Comparison of ENCODE assay signal across 9 mouse cellular contexts in genomic region chr9:73045711-73046110, GRCm38 (mm10). TPM values are rescaled to one million over a fixed set of nuclear protein-coding genes. Genes with fewer than 3 reads are reported as not detected.
DNase-seq lines count a peak whose midpoint lies in the region; ATAC-seq lines count a peak whose summit lies in the region.
"Had no signal": no experiment of that assay in that cellular context is flagged by ENCODE, and none has a peak within 500 bp of the region (broad histone marks: within the 10 kb centered on the region; RNA-seq: fewer than 3 reads in every experiment).

No protein-coding gene starts in this region.

- no peaks in the 10 kb centered on the region for H3K27me3 ChIP-seq in heart, embryonic 13.5 days (replicated peaks)
- H3K27me3 ChIP-seq in embryonic facial prominence, embryonic 13.5 days = 0 out of 2 replicates have a peak, but pooled peaks cover 3% of the 10 kb centered on the region
- H3K27me3 ChIP-seq in liver, embryonic 13.5 days = no peaks in the 10 kb centered on the region

- 66% methylated on average over 10 of the region's 10 CpGs for WGBS in heart, embryonic 13.5 days
- 73% methylated on average over 10 of the region's 10 CpGs for WGBS in embryonic facial prominence, embryonic 13.5 days
- WGBS in liver, embryonic 13.5 days (ENCODE audit: insufficient replicate concordance) = 43% methylated on average over 10 of the region's 10 CpGs

- H3K27ac ChIP-seq in heart, embryonic 13.5 days (replicated peaks) = no peak overlapping the region
- H3K27ac ChIP-seq in embryonic facial prominence, embryonic 13.5 days = no peak overlapping the region
- no peak overlapping the region for H3K27ac ChIP-seq in liver, embryonic 13.5 days

- peak overlapping the region; percentile 64 for H3K4me3 ChIP-seq in heart, embryonic 13.5 days
- H3K4me3 ChIP-seq in embryonic facial prominence, embryonic 13.5 days = peak overlapping the region; percentile 55
- peak overlapping the region; percentile 61 for H3K4me3 ChIP-seq in liver, embryonic 13.5 days (replicated peaks)

- peaks cover 28% of the 10 kb centered on the region for H3K4me1 ChIP-seq in heart, embryonic 13.5 days
- peaks cover 28% of the 10 kb centered on the region for H3K4me1 ChIP-seq in embryonic facial prominence, embryonic 13.5 days
- H3K4me1 ChIP-seq in liver, embryonic 13.5 days (replicated peaks) = peaks cover 26% of the 10 kb centered on the region

- no peaks in the 10 kb centered on the region for H3K9me3 ChIP-seq in heart, embryonic 13.5 days
- H3K9me3 ChIP-seq in embryonic facial prominence, embryonic 13.5 days = no peaks in the 10 kb centered on the region
- no peaks in the 10 kb centered on the region for H3K9me3 ChIP-seq in liver, embryonic 13.5 days (replicated peaks)

- no peak for DNase-seq in heart, adult 11 months
- DNase-seq in CD4-positive helper T cell, adult 2 months (ENCODE audit: low read depth, low spot score) = peak; percentile 51
- no peak for DNase-seq in liver, embryonic 13.5 days
- no peak for DNase-seq in embryo, embryonic 10 days (ENCODE audit: low spot score)
- no peak for DNase-seq in c-Kit-positive CD71-positive TER-119-positive erythroid progenitor cells, embryonic 14.5 days (ENCODE audit: low spot score)
- DNase-seq in gastrocnemius, postnatal 25 days = no peak

- no peaks in the 10 kb centered on the region for H3K36me3 ChIP-seq in heart, embryonic 13.5 days
- H3K36me3 ChIP-seq in embryonic facial prominence, embryonic 13.5 days = no peaks in the 10 kb centered on the region
- no peaks in the 10 kb centered on the region for H3K36me3 ChIP-seq in liver, embryonic 13.5 days

- peak overlapping the region; percentile 85; the same call in 1 of the 2 replicates for H3K9ac ChIP-seq in heart, embryonic 13.5 days
- H3K9ac ChIP-seq in embryonic facial prominence, embryonic 13.5 days = 0 out of 2 replicates have a peak overlapping the region, but pooled peaks have one; percentile 76
- peak overlapping the region; percentile 66; the same call in 1 of the 2 replicates for H3K9ac ChIP-seq in liver, embryonic 13.5 days

- no peak for ATAC-seq in heart, embryonic 13.5 days (ENCODE audit: extremely low read depth, insufficient number of reproducible peaks, low FRiP score, low TSS enrichment)
- ATAC-seq in embryonic facial prominence, embryonic 13.5 days (ENCODE audit: insufficient number of reproducible peaks, insufficient read depth, low FRiP score, low TSS enrichment, low read depth) = no peak
- ATAC-seq in liver, embryonic 13.5 days (ENCODE audit: low read depth) = no peak

- H3K4me2 ChIP-seq in heart, embryonic 13.5 days = peak overlapping the region; percentile 98
- H3K4me2 ChIP-seq in embryonic facial prominence, embryonic 13.5 days = peak overlapping the region; percentile 94
- peak overlapping the region; percentile 84 for H3K4me2 ChIP-seq in liver, embryonic 13.5 days

RNA-seq across cellular contexts. Expression of gene Rab27a, which starts 1.1 kb away (rescaled TPM):
- polyA plus RNA-seq in heart, embryonic 13.5 days (2015; fragmentation: Nextera tagmentation; extraction: Ambion mirVana) = 3.5 and 3.6 TPM in 2 replicates
- polyA plus RNA-seq in embryonic facial prominence, embryonic 13.5 days (2015; fragmentation: Nextera tagmentation; extraction: Ambion mirVana) = 9.7 and 10.1 TPM in 2 replicates
- 4.5 and 4.9 TPM in 2 replicates for polyA plus RNA-seq in liver, embryonic 13.5 days (2015; fragmentation: Nextera tagmentation; extraction: Ambion mirVana)
- total RNA-seq in gastrocnemius, postnatal 25 days (2021) = 1 to 10 TPM; 1.9 to 2.5 TPM

RNA-seq across cellular contexts. Expression of gene Pigb, which starts 5.5 kb away (rescaled TPM):
- polyA plus RNA-seq in heart, embryonic 13.5 days (2015; fragmentation: Nextera tagmentation; extraction: Ambion mirVana) = 5.7 and 7.1 TPM in 2 replicates
- 14.1 and 14.3 TPM in 2 replicates for polyA plus RNA-seq in embryonic facial prominence, embryonic 13.5 days (2015; fragmentation: Nextera tagmentation; extraction: Ambion mirVana)
- polyA plus RNA-seq in liver, embryonic 13.5 days (2015; fragmentation: Nextera tagmentation; extraction: Ambion mirVana) = 4.5 and 6.2 TPM in 2 replicates
- 1 to 10 TPM; 3.7 to 3.9 TPM for total RNA-seq in gastrocnemius, postnatal 25 days (2021)

RNA-seq across cellular contexts. Expression of gene Khdc3, which starts 55.9 kb away (rescaled TPM):
- not detected in 2 replicates for polyA plus RNA-seq in heart, embryonic 13.5 days (2015; fragmentation: Nextera tagmentation; extraction: Ambion mirVana)
- 0.22 TPM in 1 of 2 replicates, not detected in the other for polyA plus RNA-seq in embryonic facial prominence, embryonic 13.5 days (2015; fragmentation: Nextera tagmentation; extraction: Ambion mirVana)
- 0.09 TPM in 1 of 2 replicates, not detected in the other for polyA plus RNA-seq in liver, embryonic 13.5 days (2015; fragmentation: Nextera tagmentation; extraction: Ambion mirVana)
- not detected for total RNA-seq in gastrocnemius, postnatal 25 days (2021)

RNA-seq across cellular contexts. Expression of gene Gm20509, which starts 56.6 kb away (rescaled TPM):
- polyA plus RNA-seq in heart, embryonic 13.5 days (2015; fragmentation: Nextera tagmentation; extraction: Ambion mirVana) = not detected in 2 replicates
- not detected in 2 replicates for polyA plus RNA-seq in embryonic facial prominence, embryonic 13.5 days (2015; fragmentation: Nextera tagmentation; extraction: Ambion mirVana)
- not detected in 2 replicates for polyA plus RNA-seq in liver, embryonic 13.5 days (2015; fragmentation: Nextera tagmentation; extraction: Ambion mirVana)
- total RNA-seq in gastrocnemius, postnatal 25 days (2021) = not detected
- total RNA-seq: left cerebral cortex, postnatal 25 days had no signal
